11 mouse cellular contexts compared by ENCODE assay signal in the genomic region with DNA sequence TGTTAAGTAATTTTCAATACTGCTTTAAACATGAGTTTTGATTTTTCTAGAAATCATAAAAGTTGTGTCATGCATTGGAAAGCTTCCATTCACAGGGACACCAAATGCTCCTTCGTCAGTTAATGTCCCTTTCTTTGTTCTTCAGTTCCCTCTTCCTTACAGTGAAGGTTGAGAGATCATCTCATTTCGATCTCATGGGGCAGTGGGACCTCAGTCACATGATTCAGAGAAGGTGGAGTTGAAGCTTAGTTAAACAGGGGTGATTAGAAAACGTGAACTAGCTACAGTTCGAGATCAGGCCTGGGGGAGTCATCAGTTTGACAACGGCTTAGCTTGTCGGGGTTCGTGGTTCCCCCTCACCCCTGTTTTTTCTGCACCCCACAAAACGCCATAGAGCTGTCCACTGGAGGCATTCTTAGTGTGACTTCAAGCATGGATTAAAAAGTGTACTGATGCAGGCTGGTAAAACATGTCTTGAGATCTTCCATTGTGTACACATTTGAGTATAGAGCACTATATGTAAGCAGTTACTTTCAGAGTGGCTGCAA. TPM values are rescaled to one million over a fixed set of nuclear protein-coding genes. Genes with fewer than 3 reads are reported as not detected.
DNase-seq lines count a peak whose midpoint lies in the region; ATAC-seq and TF ChIP-seq lines count a peak whose summit lies in the region.
"Had no signal": no experiment of that assay in that cellular context is flagged by ENCODE, and none has a peak within 500 bp of the region (broad histone marks: within the 10 kb centered on the region; RNA-seq: fewer than 3 reads in every experiment).

No protein-coding gene starts in this region.

- H3K9ac ChIP-seq in forebrain, postnatal 0 days: no peak overlapping the region
- no peak overlapping the region for H3K9ac ChIP-seq in forebrain, embryonic 11.5 days (ENCODE audit: low read length)
- no peak overlapping the region for H3K9ac ChIP-seq in lung, embryonic 15.5 days
- H3K9ac ChIP-seq in intestine, embryonic 16.5 days (ENCODE audit: low read depth, low read length): peak overlapping the region; percentile 30; the same call in 1 of the 2 replicates

- no peaks in the 10 kb centered on the region for H3K36me3 ChIP-seq in forebrain, postnatal 0 days (ENCODE audit: insufficient read depth)
- no peaks in the 10 kb centered on the region for H3K36me3 ChIP-seq in forebrain, embryonic 11.5 days (ENCODE audit: control insufficient read depth, insufficient read depth, low read length)
- no peaks in the 10 kb centered on the region for H3K36me3 ChIP-seq in lung, embryonic 15.5 days
- no peaks in the 10 kb centered on the region for H3K36me3 ChIP-seq in intestine, embryonic 16.5 days (ENCODE audit: control insufficient read depth, insufficient read depth, low read length)
- no peaks in the 10 kb centered on the region for H3K36me3 ChIP-seq in small intestine, adult 2 months (ENCODE audit: control insufficient read depth, insufficient read depth, low read length)

- WGBS in forebrain, postnatal 0 days: 45% methylated on average over 8 of the region's 8 CpGs
- 49% methylated on average over 8 of the region's 8 CpGs for WGBS in forebrain, embryonic 11.5 days
- WGBS in lung, embryonic 15.5 days: 32% methylated on average over 8 of the region's 8 CpGs
- 35% methylated on average over 8 of the region's 8 CpGs for WGBS in intestine, embryonic 16.5 days
- WGBS in small intestine, adult 2 months: 18% methylated on average over 8 of the region's 8 CpGs

- no peak for TF ChIP-seq POLR2A in small intestine, adult 2 months (IDR thresholded peaks at IDR 0.05; ENCODE audit: low read depth, low read length)

- H3K27me3 ChIP-seq in forebrain, postnatal 0 days (ENCODE audit: insufficient read depth, low read length): no peaks in the 10 kb centered on the region
- no peaks in the 10 kb centered on the region; the same call in 1 of the 2 replicates for H3K27me3 ChIP-seq in forebrain, embryonic 11.5 days (ENCODE audit: control insufficient read depth, insufficient read depth, low read length)
- H3K27me3 ChIP-seq in lung, embryonic 15.5 days: no peaks in the 10 kb centered on the region
- no peaks in the 10 kb centered on the region for H3K27me3 ChIP-seq in intestine, embryonic 16.5 days (replicated peaks; ENCODE audit: control insufficient read depth, insufficient read depth, low read length)
- no peaks in the 10 kb centered on the region for H3K27me3 ChIP-seq in small intestine, adult 2 months (ENCODE audit: control insufficient read depth, insufficient read depth, low read length)

- H3K9me3 ChIP-seq in forebrain, postnatal 0 days (ENCODE audit: low read length): no peaks in the 10 kb centered on the region
- no peaks in the 10 kb centered on the region for H3K9me3 ChIP-seq in forebrain, embryonic 11.5 days (ENCODE audit: control insufficient read depth, low read length)
- H3K9me3 ChIP-seq in lung, embryonic 15.5 days: no peaks in the 10 kb centered on the region
- no peaks in the 10 kb centered on the region for H3K9me3 ChIP-seq in intestine, embryonic 16.5 days (ENCODE audit: control insufficient read depth, low read length)

- H3K4me3 ChIP-seq in forebrain, postnatal 0 days (ENCODE audit: low read depth, low read length): peak overlapping the region; percentile 63
- no peak overlapping the region for H3K4me3 ChIP-seq in forebrain, embryonic 11.5 days (ENCODE audit: low read depth, low read length)
- peak overlapping the region; percentile 74 for H3K4me3 ChIP-seq in lung, embryonic 15.5 days
- peak overlapping the region; percentile 75 for H3K4me3 ChIP-seq in intestine, embryonic 16.5 days (ENCODE audit: low read length)
- H3K4me3 ChIP-seq in small intestine, adult 2 months (ENCODE audit: low read depth, low read length): peak overlapping the region; percentile 34

- DNase-seq in forebrain, postnatal 0 days: no peak
- no peak for DNase-seq in forebrain, embryonic 11.5 days (ENCODE audit: low spot score)
- DNase-seq in lung, postnatal 14 days: no peak
- no peak for DNase-seq in right cerebral cortex, adult 18-20 months
- no peak for DNase-seq in layer of hippocampus, adult 9-11 months

- ATAC-seq in forebrain, postnatal 0 days: no peak
- ATAC-seq in forebrain, embryonic 11.5 days (replicated peaks; ENCODE audit: low FRiP score): no peak
- ATAC-seq in lung, embryonic 15.5 days (ENCODE audit: borderline replicate concordance, extremely low read depth, low FRiP score, low TSS enrichment): no peak
- no peak for ATAC-seq in intestine, embryonic 16.5 days

- H3K4me2 ChIP-seq in forebrain, postnatal 0 days (ENCODE audit: low read depth): peak overlapping the region; percentile 68
- H3K4me2 ChIP-seq in forebrain, embryonic 11.5 days (ENCODE audit: low read depth, low read length, severe bottlenecking): no peak overlapping the region
- peak overlapping the region; percentile 71 for H3K4me2 ChIP-seq in lung, embryonic 15.5 days
- peak overlapping the region; percentile 70 for H3K4me2 ChIP-seq in intestine, embryonic 16.5 days (ENCODE audit: low read depth, low read length)

- no peak for TF ChIP-seq CTCF in forebrain, postnatal 0 days (IDR thresholded peaks at IDR 0.05; ENCODE audit: low read depth)
- no peak for TF ChIP-seq CTCF in small intestine, adult 2 months (IDR thresholded peaks at IDR 0.05; ENCODE audit: extremely low read depth, insufficient read length, insufficient replicate concordance, low read depth, low read length)

- no peaks in the 10 kb centered on the region for H3K4me1 ChIP-seq in forebrain, postnatal 0 days (ENCODE audit: insufficient read depth)
- no peaks in the 10 kb centered on the region for H3K4me1 ChIP-seq in forebrain, embryonic 11.5 days (replicated peaks; ENCODE audit: control insufficient read depth, insufficient read depth, low read length)
- H3K4me1 ChIP-seq in lung, embryonic 15.5 days: peaks cover 26% of the 10 kb centered on the region
- H3K4me1 ChIP-seq in intestine, embryonic 16.5 days (ENCODE audit: control insufficient read depth, insufficient read depth, low read length): peaks cover 21% of the 10 kb centered on the region; the same call in 1 of the 2 replicates
- peaks cover 2% of the 10 kb centered on the region; the same call in 1 of the 2 replicates for H3K4me1 ChIP-seq in small intestine, adult 2 months (ENCODE audit: control insufficient read depth, insufficient read depth, insufficient read length, low read length)

- H3K27ac ChIP-seq in forebrain, postnatal 0 days (ENCODE audit: low read depth, low read length): no peak overlapping the region
- H3K27ac ChIP-seq in forebrain, embryonic 11.5 days (ENCODE audit: low read depth, low read length): no peak overlapping the region
- H3K27ac ChIP-seq in lung, embryonic 15.5 days: 0 out of 2 replicates have a peak overlapping the region, but pooled peaks have one; percentile 10
- peak overlapping the region; percentile 85 for H3K27ac ChIP-seq in intestine, embryonic 16.5 days (ENCODE audit: low read length)
- H3K27ac ChIP-seq in small intestine, adult 2 months (ENCODE audit: insufficient read depth, low read depth, low read length): 0 out of 2 replicates have a peak overlapping the region, but pooled peaks have one; percentile 10
- H3K27ac ChIP-seq: kidney, postnatal 0 days had no signal

RNA-seq across cellular contexts. Expression of gene Ang, which starts 1.2 kb away (rescaled TPM):
- total RNA-seq in forebrain, postnatal 0 days (2014; rRNA removed): 0.62 and 4.9 TPM in 2 replicates
- polyA plus RNA-seq in forebrain, postnatal 0 days (2015; fragmentation: Nextera tagmentation; extraction: Ambion mirVana): 2.8 and 4.0 TPM in 2 replicates
- 1.9 and 3.0 TPM in 2 replicates for polyA plus RNA-seq in forebrain, embryonic 11.5 days (2014; fragmentation: Nextera tagmentation; extraction: Ambion mirVana)
- 7.6 and 7.7 TPM in 2 replicates for polyA plus RNA-seq in lung, embryonic 15.5 days (2015; fragmentation: Nextera tagmentation; extraction: Ambion mirVana)
- 76.1 and 85.7 TPM in 2 replicates for polyA plus RNA-seq in intestine, embryonic 16.5 days (2015; fragmentation: Nextera tagmentation; extraction: Ambion mirVana)
- polyA plus RNA-seq in small intestine, adult 2 months (2012; rRNA removed): 21.1 and 27.1 TPM in 2 replicates

RNA-seq across cellular contexts. Expression of gene Rnase4, which starts 1.3 kb away (rescaled TPM):
- 23.2 and 27.7 TPM in 2 replicates for total RNA-seq in forebrain, postnatal 0 days (2014; rRNA removed)
- 15.8 and 16.3 TPM in 2 replicates for polyA plus RNA-seq in forebrain, postnatal 0 days (2015; fragmentation: Nextera tagmentation; extraction: Ambion mirVana)
- 10.8 and 11.4 TPM in 2 replicates for polyA plus RNA-seq in forebrain, embryonic 11.5 days (2014; fragmentation: Nextera tagmentation; extraction: Ambion mirVana)
- 33.9 and 38.7 TPM in 2 replicates for polyA plus RNA-seq in lung, embryonic 15.5 days (2015; fragmentation: Nextera tagmentation; extraction: Ambion mirVana)
- polyA plus RNA-seq in intestine, embryonic 16.5 days (2015; fragmentation: Nextera tagmentation; extraction: Ambion mirVana): 288 and 336 TPM in 2 replicates
- 120 and 130 TPM in 2 replicates for polyA plus RNA-seq in small intestine, adult 2 months (2012; rRNA removed)

RNA-seq across cellular contexts. Expression of gene Olfr750, which starts 17.9 kb away (rescaled TPM):
- not detected in 2 replicates for total RNA-seq in forebrain, postnatal 0 days (2014; rRNA removed)
- polyA plus RNA-seq in forebrain, postnatal 0 days (2015; fragmentation: Nextera tagmentation; extraction: Ambion mirVana): 0.08 TPM in 1 of 2 replicates, not detected in the other
- polyA plus RNA-seq in forebrain, embryonic 11.5 days (2014; fragmentation: Nextera tagmentation; extraction: Ambion mirVana): 0.04 TPM in 1 of 2 replicates, not detected in the other
- not detected in 2 replicates for polyA plus RNA-seq in lung, embryonic 15.5 days (2015; fragmentation: Nextera tagmentation; extraction: Ambion mirVana)
- not detected in 2 replicates for polyA plus RNA-seq in intestine, embryonic 16.5 days (2015; fragmentation: Nextera tagmentation; extraction: Ambion mirVana)
- polyA plus RNA-seq in small intestine, adult 2 months (2012; rRNA removed): 0.01 TPM in 1 of 2 replicates, not detected in the other
- total RNA-seq: megakaryocyte progenitor cell, adult 5-6 weeks had no signal
- polyA plus RNA-seq: adrenal gland, adult 2 months; kidney, postnatal 0 days had no signal

RNA-seq across cellular contexts. Expression of gene Eddm3b, which starts 22.1 kb away (rescaled TPM):
- total RNA-seq in forebrain, postnatal 0 days (2014; rRNA removed): 0.15 TPM in 1 of 2 replicates, not detected in the other
- polyA plus RNA-seq in forebrain, postnatal 0 days (2015; fragmentation: Nextera tagmentation; extraction: Ambion mirVana): 0.22 TPM in 1 of 2 replicates, not detected in the other
- 0.19 TPM in 1 of 2 replicates, not detected in the other for polyA plus RNA-seq in forebrain, embryonic 11.5 days (2014; fragmentation: Nextera tagmentation; extraction: Ambion mirVana)
- not detected in 2 replicates for polyA plus RNA-seq in lung, embryonic 15.5 days (2015; fragmentation: Nextera tagmentation; extraction: Ambion mirVana)
- polyA plus RNA-seq in intestine, embryonic 16.5 days (2015; fragmentation: Nextera tagmentation; extraction: Ambion mirVana): not detected in 2 replicates
- not detected in 2 replicates for polyA plus RNA-seq in small intestine, adult 2 months (2012; rRNA removed)
- total RNA-seq: adrenal gland, adult 2 months; megakaryocyte progenitor cell, adult 5-6 weeks had no signal
- polyA plus RNA-seq: adrenal gland, adult 2 months had no signal

RNA-seq across cellular contexts. Expression of gene Rnase6, which starts 31.6 kb away (rescaled TPM):
- total RNA-seq in forebrain, postnatal 0 days (2014; rRNA removed): 0.77 and 2.7 TPM in 2 replicates
- polyA plus RNA-seq in forebrain, postnatal 0 days (2015; fragmentation: Nextera tagmentation; extraction: Ambion mirVana): 1.3 and 1.4 TPM in 2 replicates
- polyA plus RNA-seq in forebrain, embryonic 11.5 days (2014; fragmentation: Nextera tagmentation; extraction: Ambion mirVana): not detected in 2 replicates
- 1.2 and 1.9 TPM in 2 replicates for polyA plus RNA-seq in lung, embryonic 15.5 days (2015; fragmentation: Nextera tagmentation; extraction: Ambion mirVana)
- 1.5 and 1.6 TPM in 2 replicates for polyA plus RNA-seq in intestine, embryonic 16.5 days (2015; fragmentation: Nextera tagmentation; extraction: Ambion mirVana)
- polyA plus RNA-seq in small intestine, adult 2 months (2012; rRNA removed): 9.7 and 15.0 TPM in 2 replicates

Comparison
In these comparisons a context has a peak if more than half of its experiments do, and no peak if none do; other contexts are left out.
1. H3K27ac ChIP-seq: peak in lung, embryonic 15.5 days (single experiment), intestine, embryonic 16.5 days (single experiment) and small intestine, adult 2 months (single experiment); none in forebrain, postnatal 0 days (single experiment) and forebrain, embryonic 11.5 days (single experiment).